Mouse (Mus musculus) adrenal gland, adult 18-20 months (tissue): ENCODE data around the gene E030018B13Rik. TPM values are rescaled to one million over a fixed set of nuclear protein-coding genes. Genes with fewer than 3 reads are reported as not detected.
A peak's percentile ranks its signal among the peaks of the same experiment; 100 is the strongest.

Experiments used
- DNase-seq, 2 experiments: peaks; one replicate each; pipeline ENCODE4 v3.0.0; 2021 to 2022; ENCODE audit warnings: low spot score in 2 of 2
- total RNA-seq, 2 experiments: library from RNA; stranded (reverse); gene quantifications; 1 replicate in 1 of 2; 2 replicates in 1 of 2; pipeline ENCODE4 v1.2.3; 2021

E030018B13Rik gene
- total RNA-seq, 2 experiments from 2014 or later: not detected

GRCm38 (mm10) chr7:63896968-63897468 is 19.6 kb upstream of the E030018B13Rik start:
- DNase-seq: peak; percentile 81 to 88

- no peak for DNase-seq
These were observed 19.0 kb upstream of the E030018B13Rik start for GRCm38 (mm10) chr7:63897655-63898054.

- DNase-seq: no peak
These were observed 18.5 kb upstream of the E030018B13Rik start for GRCm38 (mm10) chr7:63898201-63898600.

GRCm38 (mm10) chr7:63899925-63900324 is 16.7 kb upstream of the E030018B13Rik start:
- no peak for DNase-seq

GRCm38 (mm10) chr7:63900411-63900810 is 16.2 kb upstream of the E030018B13Rik start:
- no peak for DNase-seq

GRCm38 (mm10) chr7:63901346-63901745 is 15.3 kb upstream of the E030018B13Rik start:
- DNase-seq: no peak

- DNase-seq: no peak
These were observed 14.7 kb upstream of the E030018B13Rik start for GRCm38 (mm10) chr7:63901942-63902341.

GRCm38 (mm10) chr7:63902604-63903210 is 13.9 kb upstream of the E030018B13Rik start:
- DNase-seq: no peak

GRCm38 (mm10) chr7:63903635-63904380 is 12.8 kb upstream of the E030018B13Rik start:
- DNase-seq: no peak

GRCm38 (mm10) chr7:63905190-63905589 is 11.5 kb upstream of the E030018B13Rik start:
- no peak for DNase-seq

- DNase-seq: no peak
These were observed 11.0 kb upstream of the E030018B13Rik start for GRCm38 (mm10) chr7:63905642-63906041.

- no peak for DNase-seq
These were observed 8.7 kb upstream of the E030018B13Rik start for GRCm38 (mm10) chr7:63907778-63908495.

GRCm38 (mm10) chr7:63908496-63909285 is 8.0 kb upstream of the E030018B13Rik start:
- DNase-seq: no peak

- no peak for DNase-seq
These were observed 6.4 kb upstream of the E030018B13Rik start for GRCm38 (mm10) chr7:63910225-63910624.

GRCm38 (mm10) chr7:63910912-63911311 is 5.7 kb upstream of the E030018B13Rik start:
- no peak for DNase-seq

- peak in 1 of 2 experiments; percentile 53 for DNase-seq
These were observed 5.0 kb upstream of the E030018B13Rik start for GRCm38 (mm10) chr7:63911383-63912233.

GRCm38 (mm10) chr7:63912234-63912810 is 4.3 kb upstream of the E030018B13Rik start:
- DNase-seq: no peak

GRCm38 (mm10) chr7:63912924-63913723 is 3.5 kb upstream of the E030018B13Rik start:
- no peak for DNase-seq
